Comparison of ENCODE assay signal across 24 mouse cellular contexts in genomic region chr4:59594614-59595013, GRCm38 (mm10). TPM values are rescaled to one million over a fixed set of nuclear protein-coding genes. Genes with fewer than 3 reads are reported as not detected.
DNase-seq lines count a peak whose midpoint lies in the region; ATAC-seq lines count a peak whose summit lies in the region.
"Had no signal": no experiment of that assay in that cellular context is flagged by ENCODE, and none has a peak within 500 bp of the region (broad histone marks: within the 10 kb centered on the region; RNA-seq: fewer than 3 reads in every experiment).

No protein-coding gene starts in this region.

- H3K9me3 ChIP-seq in heart, embryonic 10.5 days = no peaks in the 10 kb centered on the region
- no peaks in the 10 kb centered on the region for H3K9me3 ChIP-seq in forebrain, embryonic 10.5 days
- H3K9me3 ChIP-seq: embryonic facial prominence, embryonic 13.5 days; embryonic facial prominence, embryonic 15.5 days; forebrain, embryonic 13.5 days; forebrain, embryonic 15.5 days; G1E had no signal

- DNase-seq in heart, embryonic 10.5 days (ENCODE audit: low spot score) = peak; percentile 67
- DNase-seq in heart, adult 18-20 months = no peak
- DNase-seq in natural killer cell, adult 2 months (ENCODE audit: low spot score in 2 of 2) = no peak
- no peak for DNase-seq in forebrain, embryonic 10.5 days (ENCODE audit: extremely low spot score, low spot score)
- DNase-seq: adrenal gland, adult 2 months; adrenal gland, postnatal 10 days; adrenal gland, postnatal 25 days; B cell, adult 2 months; cerebellum, adult 11-12 months; cerebellum, adult 2 months; cerebellum, adult 9-10 months; cerebellum, postnatal 10 days; cerebellum, postnatal 25 days; embryo, embryonic 11 days had no signal

- no peaks in the 10 kb centered on the region for H3K4me1 ChIP-seq in heart, embryonic 10.5 days
- no peaks in the 10 kb centered on the region for H3K4me1 ChIP-seq in forebrain, embryonic 10.5 days
- H3K4me1 ChIP-seq: embryonic facial prominence, embryonic 13.5 days; embryonic facial prominence, embryonic 15.5 days; forebrain, embryonic 13.5 days; forebrain, embryonic 15.5 days had no signal

- WGBS in heart, embryonic 10.5 days = 67% methylated on average over 2 of the region's 2 CpGs
- WGBS in forebrain, embryonic 10.5 days = 73% methylated on average over 2 of the region's 2 CpGs

- peak; percentile 77 for ATAC-seq in granulocyte monocyte progenitor cell, adult 5-6 weeks (replicated peaks; ENCODE audit: poor library complexity, severe bottlenecking)
- peak; percentile 75 for ATAC-seq in megakaryocyte progenitor cell, adult 5-6 weeks (replicated peaks; ENCODE audit: poor library complexity)
- ATAC-seq: CD4-positive, CD25-positive, alpha-beta regulatory T cell, adult 4 months; forebrain, embryonic 13.5 days; forebrain, embryonic 15.5 days had no signal

- peaks cover 9% of the 10 kb centered on the region; the same call in 1 of the 2 replicates for H3K36me3 ChIP-seq in heart, embryonic 10.5 days
- no peaks in the 10 kb centered on the region for H3K36me3 ChIP-seq in forebrain, embryonic 10.5 days (replicated peaks)
- H3K36me3 ChIP-seq: embryonic facial prominence, embryonic 15.5 days; forebrain, embryonic 15.5 days had no signal

- H3K4me3 ChIP-seq in heart, embryonic 10.5 days = no peak overlapping the region
- no peak overlapping the region for H3K4me3 ChIP-seq in forebrain, embryonic 10.5 days
- H3K4me3 ChIP-seq: embryonic facial prominence, embryonic 13.5 days; embryonic facial prominence, embryonic 15.5 days; erythroblast, embryonic 14.5 days; forebrain, embryonic 13.5 days; forebrain, embryonic 15.5 days had no signal

- H3K27me3 ChIP-seq in heart, embryonic 10.5 days (ENCODE audit: insufficient read depth, poor library complexity, severe bottlenecking) = no peaks in the 10 kb centered on the region
- no peaks in the 10 kb centered on the region for H3K27me3 ChIP-seq in forebrain, embryonic 10.5 days (ENCODE audit: poor library complexity, severe bottlenecking)
- H3K27me3 ChIP-seq: CH12.LX; embryonic facial prominence, embryonic 13.5 days; embryonic facial prominence, embryonic 15.5 days; forebrain, embryonic 13.5 days; forebrain, embryonic 15.5 days had no signal

- no peak overlapping the region for H3K27ac ChIP-seq in heart, embryonic 10.5 days
- no peak overlapping the region for H3K27ac ChIP-seq in forebrain, embryonic 10.5 days
- H3K27ac ChIP-seq: embryonic facial prominence, embryonic 13.5 days; embryonic facial prominence, embryonic 15.5 days; forebrain, embryonic 13.5 days; forebrain, embryonic 15.5 days had no signal

RNA-seq across cellular contexts. Expression of gene Hsdl2, which starts 13.3 kb away (rescaled TPM):
- polyA plus RNA-seq in heart, embryonic 10.5 days (2016; fragmentation: Nextera tagmentation; extraction: Ambion mirVana) = 27.6 and 32.5 TPM in 2 replicates
- 100 to 1,000 TPM; 229 to 248 TPM for total RNA-seq in heart, adult 18-20 months (2021)
- total RNA-seq in granulocyte monocyte progenitor cell, adult 5-6 weeks (2014; fragmentation: Nextera tagmentation) = 25.8 and 36.0 TPM in 2 replicates
- total RNA-seq in granulocyte monocyte progenitor cell, adult 5-6 weeks (2017) = 58.1 and 61.4 TPM in 2 replicates
- total RNA-seq in megakaryocyte progenitor cell, adult 5-6 weeks (2015) = 53.7 and 59.9 TPM in 2 replicates
- 59.6 and 61.6 TPM in 2 replicates for total RNA-seq in megakaryocyte progenitor cell, adult 5-6 weeks (2017)
- 18.6 and 18.8 TPM in 2 replicates for polyA plus RNA-seq in forebrain, embryonic 10.5 days (2016; fragmentation: Nextera tagmentation; extraction: Ambion mirVana)

RNA-seq across cellular contexts. Expression of gene E130308A19Rik, which starts 31.4 kb away (rescaled TPM):
- 31.0 and 37.3 TPM in 2 replicates for polyA plus RNA-seq in heart, embryonic 10.5 days (2016; fragmentation: Nextera tagmentation; extraction: Ambion mirVana)
- total RNA-seq in heart, adult 18-20 months (2021) = 1 to 10 TPM; 7.1 TPM
- 6.6 and 10.5 TPM in 2 replicates for total RNA-seq in granulocyte monocyte progenitor cell, adult 5-6 weeks (2014; fragmentation: Nextera tagmentation)
- total RNA-seq in granulocyte monocyte progenitor cell, adult 5-6 weeks (2017) = 2.2 and 6.1 TPM in 2 replicates
- total RNA-seq in megakaryocyte progenitor cell, adult 5-6 weeks (2015) = 8.1 and 9.2 TPM in 2 replicates
- 4.2 and 6.8 TPM in 2 replicates for total RNA-seq in megakaryocyte progenitor cell, adult 5-6 weeks (2017)
- 38.5 and 39.1 TPM in 2 replicates for polyA plus RNA-seq in forebrain, embryonic 10.5 days (2016; fragmentation: Nextera tagmentation; extraction: Ambion mirVana)

RNA-seq across cellular contexts. Expression of gene Ptbp3, which starts 45.5 kb away (rescaled TPM):
- 38.3 and 41.3 TPM in 2 replicates for polyA plus RNA-seq in heart, embryonic 10.5 days (2016; fragmentation: Nextera tagmentation; extraction: Ambion mirVana)
- total RNA-seq in heart, adult 18-20 months (2021) = 10 to 100 TPM; 23.5 to 26.8 TPM
- 275 and 288 TPM in 2 replicates for total RNA-seq in granulocyte monocyte progenitor cell, adult 5-6 weeks (2014; fragmentation: Nextera tagmentation)
- total RNA-seq in granulocyte monocyte progenitor cell, adult 5-6 weeks (2017) = 260 and 270 TPM in 2 replicates
- 275 and 331 TPM in 2 replicates for total RNA-seq in megakaryocyte progenitor cell, adult 5-6 weeks (2015)
- total RNA-seq in megakaryocyte progenitor cell, adult 5-6 weeks (2017) = 231 and 237 TPM in 2 replicates
- polyA plus RNA-seq in forebrain, embryonic 10.5 days (2016; fragmentation: Nextera tagmentation; extraction: Ambion mirVana) = 24.8 and 26.9 TPM in 2 replicates

Comparison
In these comparisons a context has a peak if more than half of its experiments do, and no peak if none do; other contexts are left out.
1. RNA of gene Ptbp3, which starts 45.5 kb away (total RNA-seq): 260 to 288 TPM in granulocyte monocyte progenitor cell, adult 5-6 weeks and 231 to 331 TPM in megakaryocyte progenitor cell, adult 5-6 weeks; 23.5 to 26.8 TPM in heart, adult 18-20 months; every median in the first group is over 4 times any median in the second.